Mouse (Mus musculus) yolk sac, embryonic 10.5 days (tissue): ENCODE data around the gene Lrrc32.

ENCODE experiments used
- DNase-seq: peaks from one replicate; pipeline ENCODE4 v3.0.0-alpha.2; 2017; ENCODE audit warnings: low spot score

Gene Lrrc32

DNA sequence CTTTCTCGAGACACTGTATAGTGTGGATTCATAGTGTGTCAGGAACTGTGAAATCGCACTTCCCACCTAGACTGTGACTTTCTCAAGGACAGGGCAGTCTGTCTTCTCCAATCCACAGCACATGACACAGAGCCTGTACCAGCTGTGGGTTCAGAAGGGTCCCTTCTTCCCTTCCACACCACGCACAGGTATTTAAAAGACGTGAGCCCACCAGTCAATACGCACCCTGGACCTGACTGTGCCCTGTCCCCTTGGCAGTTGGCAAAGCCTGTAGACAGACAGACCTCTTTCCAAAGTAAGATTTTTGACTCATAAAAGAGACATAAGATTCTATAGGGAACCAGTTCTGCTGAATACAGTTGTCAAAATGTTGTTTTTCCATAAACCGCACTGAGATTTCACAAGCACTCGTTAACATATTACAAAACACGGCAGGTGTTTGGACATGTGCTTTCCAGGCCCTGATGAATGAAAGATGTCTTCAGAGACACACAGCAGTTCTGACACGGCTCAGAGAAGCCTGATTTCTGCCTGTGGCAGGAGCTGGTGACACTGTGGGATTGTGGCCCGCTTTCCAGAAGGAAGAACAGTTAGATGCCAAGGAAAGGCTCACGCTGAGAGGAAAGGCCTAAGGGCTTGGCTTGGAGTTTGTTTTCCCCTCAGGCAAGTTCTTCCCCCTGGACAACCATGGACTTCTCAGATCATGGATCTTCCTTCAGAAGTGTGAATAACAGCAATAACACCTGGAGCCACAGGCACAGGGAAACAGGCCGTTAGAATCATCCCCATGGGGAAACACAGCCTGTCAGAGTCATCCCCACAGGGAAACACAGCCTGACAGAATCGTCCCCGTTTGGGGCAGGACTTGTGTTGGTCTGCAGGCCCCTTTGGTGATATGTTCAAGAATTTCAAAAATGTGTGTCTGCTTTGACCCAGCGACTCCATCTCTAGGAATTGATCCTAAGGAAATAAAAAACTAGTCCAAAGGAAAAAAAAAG lies 22.2 kb downstream of the Lrrc32 start:
- no peak for DNase-seq

DNA sequence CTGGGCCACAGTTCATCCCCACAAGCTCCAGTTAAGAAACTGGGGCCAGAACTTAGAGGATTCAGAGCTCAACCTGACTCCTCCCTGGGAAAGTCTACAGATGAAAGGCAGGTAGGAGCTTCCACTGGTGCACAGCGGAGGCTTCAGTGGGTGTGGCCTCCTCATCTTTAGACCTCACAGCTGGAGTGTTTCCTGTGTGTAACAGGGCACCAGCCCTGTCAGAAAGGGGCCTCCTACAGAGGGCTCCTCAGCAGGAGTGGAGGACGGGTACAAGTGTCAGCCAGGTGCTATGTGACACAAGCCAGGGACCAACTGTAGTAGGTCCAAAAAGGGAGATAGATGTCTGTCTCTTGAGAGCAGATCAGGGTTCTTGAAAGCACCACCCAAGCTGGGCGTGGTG lies 24.2 kb downstream of the Lrrc32 start:
- no peak for DNase-seq

DNA sequence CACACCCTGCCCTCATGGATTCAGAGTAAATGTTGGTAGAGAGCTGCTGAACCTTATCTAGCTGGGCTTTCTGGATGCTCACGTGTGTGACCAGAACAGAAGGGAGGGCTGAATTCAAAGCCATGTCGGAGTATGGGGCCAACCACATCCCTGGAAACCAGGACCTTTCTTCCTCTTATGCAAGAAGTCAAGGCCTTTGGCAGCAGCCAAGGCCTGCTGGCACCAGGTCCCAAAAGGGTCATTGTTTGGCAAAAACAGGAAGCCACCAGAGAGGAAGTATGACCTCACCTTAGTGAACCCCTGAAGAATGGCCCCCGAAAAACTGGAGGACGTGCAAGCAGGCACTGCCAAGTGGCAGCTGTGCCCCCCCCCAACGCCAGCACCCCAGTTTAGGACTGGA lies 33.5 kb downstream of the Lrrc32 start:
- no peak for DNase-seq

DNA sequence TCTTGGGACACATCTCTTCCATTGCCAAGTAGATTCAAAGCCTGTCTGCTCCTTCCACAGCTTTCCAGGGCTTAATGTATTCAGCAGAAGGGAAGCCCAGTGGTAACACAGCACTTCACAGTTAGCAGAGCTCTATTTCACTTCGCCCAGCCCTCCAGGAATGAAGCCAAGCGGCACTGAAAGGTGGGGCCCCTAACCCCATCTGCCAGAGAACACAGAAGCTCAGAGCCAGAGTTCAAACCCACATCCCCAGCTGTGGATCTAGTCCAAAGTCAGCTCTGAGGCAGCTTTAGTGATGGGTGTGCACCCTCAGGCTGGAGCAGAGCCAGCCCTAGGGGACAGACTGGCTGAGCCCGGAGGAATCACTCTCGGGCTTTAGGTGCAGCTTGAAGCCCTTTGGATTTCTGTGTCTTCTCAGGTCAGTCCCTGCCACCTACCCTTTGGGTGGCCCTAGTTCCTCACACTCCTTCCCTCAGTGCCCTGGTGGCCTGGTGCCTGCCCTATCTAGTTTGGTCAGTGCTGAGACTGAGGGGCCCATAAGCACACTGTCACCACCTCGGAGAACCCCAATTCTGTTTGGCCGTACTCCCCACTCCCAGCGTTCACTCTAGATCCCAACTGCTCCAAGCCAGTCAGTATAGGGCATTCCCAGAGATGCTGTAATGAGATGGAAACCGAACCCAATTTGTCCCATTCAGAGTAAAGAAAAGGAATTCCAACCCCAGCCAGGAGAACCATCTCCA lies 34.2 kb downstream of the Lrrc32 start:
- DNase-seq = no peak

DNA sequence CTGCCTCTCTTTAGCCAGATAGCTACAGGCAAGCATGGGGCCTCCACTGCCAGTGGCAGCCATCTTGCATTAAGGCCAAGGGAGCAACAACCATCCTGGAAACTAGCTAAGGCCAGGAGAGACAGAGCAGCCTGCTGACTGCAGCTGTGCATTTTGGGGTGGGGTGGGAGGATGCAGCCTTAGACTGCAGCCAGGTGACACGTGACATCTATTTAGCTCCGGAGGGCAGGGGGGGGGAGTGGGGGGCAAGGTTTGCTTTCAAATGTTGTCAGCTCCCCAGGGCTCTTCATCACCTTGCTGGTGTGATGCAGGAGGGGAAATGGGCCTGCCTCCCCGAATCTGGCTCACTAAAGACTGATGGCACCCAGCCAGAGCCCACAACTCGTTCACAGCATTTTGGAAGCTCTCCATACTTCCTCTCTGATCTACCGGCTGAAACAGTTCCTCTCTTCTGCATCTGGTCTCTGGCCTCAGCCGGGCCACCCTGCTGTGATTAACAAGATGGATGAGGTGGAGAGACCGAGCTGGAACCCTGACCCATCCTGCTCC lies 34.8 kb downstream of the Lrrc32 start:
- no peak for DNase-seq

DNA sequence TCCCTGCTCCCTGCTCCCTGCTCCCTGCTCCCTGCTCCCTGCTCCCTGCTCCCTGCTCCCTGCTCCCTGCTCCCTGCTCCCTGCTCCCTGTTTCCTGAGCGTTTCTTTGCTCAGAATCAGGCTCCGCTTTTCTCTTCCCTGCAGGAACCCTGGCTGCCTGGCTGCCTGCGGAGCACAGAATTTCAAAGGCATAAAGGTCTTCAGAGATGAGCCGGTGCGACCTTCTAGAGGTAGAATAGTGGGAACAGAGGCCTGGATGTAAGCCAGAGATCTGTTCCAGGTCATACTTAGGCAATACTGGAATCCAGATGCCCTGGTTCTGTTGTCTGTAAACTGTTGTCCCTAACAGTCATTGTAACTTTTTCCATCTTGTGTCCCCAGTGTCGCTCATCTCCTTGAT lies 35.3 kb downstream of the Lrrc32 start:
- no peak for DNase-seq

DNA sequence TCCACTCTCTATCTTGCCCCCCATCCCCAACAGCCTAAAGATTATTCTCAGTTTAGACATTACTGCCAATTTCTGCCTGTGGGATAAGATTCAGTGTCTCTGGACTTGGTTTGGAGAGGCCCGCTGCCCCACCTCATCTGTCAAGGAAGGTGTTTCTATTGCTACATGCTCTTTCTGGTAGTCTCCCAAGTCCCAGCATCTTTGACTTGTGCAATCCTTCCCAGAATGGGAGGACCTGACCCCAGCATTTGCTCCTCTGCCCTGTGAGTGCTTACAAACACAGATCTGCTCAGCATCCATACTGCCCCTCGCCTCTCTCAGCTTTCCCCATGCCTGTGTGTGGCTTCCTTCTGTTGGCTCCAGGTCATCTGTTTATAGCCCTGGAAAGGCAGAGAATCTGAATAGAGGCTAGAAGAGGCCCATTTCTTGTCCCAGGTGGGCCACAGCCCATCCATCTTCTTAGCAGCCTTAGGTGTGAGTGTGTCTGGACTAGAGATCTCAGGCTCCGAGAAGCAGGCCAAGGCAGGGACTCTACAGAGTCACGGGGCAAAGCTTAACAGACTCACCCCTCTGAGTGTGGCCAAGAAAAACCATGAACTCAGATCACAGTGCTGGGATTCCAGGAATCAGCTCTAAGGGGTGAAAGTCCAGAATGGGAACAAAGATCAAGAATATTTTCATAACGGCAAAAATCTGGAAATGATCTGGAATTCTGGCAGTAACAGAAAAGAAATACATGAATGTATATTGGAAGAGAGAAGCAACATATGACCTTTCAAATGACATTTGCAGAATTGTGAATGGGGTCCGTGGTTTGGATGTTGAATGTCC lies 36.0 kb downstream of the Lrrc32 start:
- DNase-seq = no peak

DNA sequence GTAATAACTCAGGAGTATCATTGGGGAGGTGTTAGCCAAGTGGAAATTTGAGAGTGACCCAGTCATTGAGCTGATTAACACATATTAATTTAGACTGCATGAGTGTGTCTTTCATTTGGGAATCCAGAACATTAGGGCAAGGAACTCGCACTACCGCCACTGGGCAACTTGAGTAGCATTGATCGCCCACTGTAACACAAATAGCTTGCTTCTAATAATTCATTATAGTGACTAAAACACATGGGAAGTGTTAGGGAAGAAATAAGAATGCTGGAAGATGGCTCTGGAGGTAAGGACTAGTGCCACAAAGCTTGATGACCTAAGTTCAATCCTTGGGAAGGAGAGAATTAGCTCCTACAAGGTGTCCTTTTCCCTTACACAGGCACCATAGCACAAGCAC lies 38.0 kb downstream of the Lrrc32 start:
- DNase-seq = no peak

DNA sequence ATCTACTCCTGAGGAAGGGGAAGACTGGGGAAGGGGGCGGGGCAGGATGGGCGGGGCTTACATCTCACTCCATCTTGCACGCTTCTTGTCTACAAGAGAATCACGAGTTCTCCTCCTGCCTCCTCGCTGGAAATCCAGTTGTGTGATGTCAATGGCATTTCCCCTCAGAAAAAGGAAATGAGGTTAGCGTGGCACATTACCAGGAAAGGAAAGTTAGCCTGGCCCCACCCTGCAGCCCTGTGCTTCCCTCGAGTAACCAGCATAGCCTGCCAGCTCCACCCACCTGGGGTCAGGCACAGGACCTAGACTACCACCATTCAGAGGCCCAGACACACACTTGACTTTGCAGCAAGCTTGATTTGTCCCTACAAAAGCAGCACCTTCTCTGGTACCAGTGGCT lies 42.5 kb downstream of the Lrrc32 start:
- no peak for DNase-seq

DNA sequence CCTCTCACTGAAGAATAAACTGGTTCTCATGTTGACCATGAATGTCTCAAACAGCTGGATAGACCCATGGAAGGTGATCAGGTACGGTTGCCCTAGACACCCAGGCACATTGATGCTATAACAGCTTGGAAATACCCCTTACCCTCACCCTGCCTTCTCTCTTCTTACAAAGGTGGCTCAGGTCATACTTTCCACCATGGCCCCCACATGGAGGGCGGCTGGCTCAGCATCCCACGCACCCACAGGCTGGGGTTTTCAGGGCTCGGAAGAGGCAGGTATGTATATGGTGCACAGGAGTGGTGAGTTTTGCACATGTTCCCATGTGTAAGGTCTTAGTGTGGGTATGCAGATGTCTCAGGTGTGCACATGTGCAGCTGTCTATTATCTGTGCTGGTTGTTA lies 43.9 kb downstream of the Lrrc32 start:
- no peak for DNase-seq

DNA sequence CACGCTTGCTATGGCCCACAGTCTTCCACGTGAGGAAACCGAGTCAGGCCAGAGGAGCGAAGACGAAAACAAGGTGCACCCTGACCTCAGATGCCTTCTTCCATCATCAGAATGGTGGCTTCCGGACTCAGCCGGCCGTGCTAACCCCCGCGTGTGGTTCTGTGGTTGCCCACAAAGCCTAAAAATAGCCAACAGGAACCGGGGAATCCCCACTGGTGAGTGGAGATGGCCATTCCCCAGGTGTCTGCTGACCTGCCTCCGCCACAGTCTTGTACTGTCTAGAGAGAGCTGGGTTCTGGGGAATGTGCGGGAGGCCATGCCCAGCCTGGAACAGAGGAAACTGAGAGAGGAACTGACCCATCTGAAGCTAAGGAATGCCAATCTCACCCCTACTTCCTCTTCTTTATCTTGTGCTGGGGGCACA lies 45.4 kb downstream of the Lrrc32 start:
- no peak for DNase-seq

DNA sequence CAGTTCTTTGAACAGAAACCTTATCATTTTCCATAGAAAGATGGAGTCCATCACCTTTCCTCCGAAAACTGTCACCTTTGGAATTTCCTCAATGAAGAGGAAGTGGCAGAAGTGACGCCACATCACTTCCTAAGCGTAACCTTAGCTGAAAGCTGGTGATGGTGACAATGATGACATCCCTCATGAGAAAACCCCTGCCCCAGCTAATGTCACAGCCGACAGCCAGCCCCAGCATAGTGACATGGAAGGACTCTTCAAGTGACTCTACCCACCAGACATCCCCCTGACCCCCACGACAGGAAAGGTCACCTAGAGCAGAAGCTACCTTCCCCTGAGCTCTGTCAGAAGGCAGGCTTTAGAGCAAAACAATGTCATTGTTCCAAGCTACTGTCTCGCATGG lies 46.1 kb downstream of the Lrrc32 start:
- no peak for DNase-seq

DNA sequence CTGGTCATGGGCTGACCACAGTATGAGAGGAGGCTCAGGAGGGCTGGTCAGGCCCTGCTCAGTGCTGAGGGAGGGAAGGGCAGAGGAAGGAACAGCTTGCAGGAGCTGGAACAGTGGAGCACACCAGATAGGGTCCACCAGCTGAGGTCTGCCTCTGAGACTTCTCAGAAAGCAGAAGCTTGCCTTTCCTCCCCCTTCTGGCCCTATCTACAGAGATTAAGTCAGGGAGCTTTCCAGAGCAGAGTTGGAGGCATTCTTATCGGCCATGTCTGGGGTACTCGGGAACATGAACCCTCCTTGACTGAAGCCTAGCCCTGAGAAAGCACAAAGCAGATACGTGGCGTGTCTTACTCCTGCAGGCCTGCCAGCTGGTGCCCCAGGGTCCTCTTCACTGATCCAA lies 46.8 kb downstream of the Lrrc32 start:
- DNase-seq = peak; percentile 15

DNA sequence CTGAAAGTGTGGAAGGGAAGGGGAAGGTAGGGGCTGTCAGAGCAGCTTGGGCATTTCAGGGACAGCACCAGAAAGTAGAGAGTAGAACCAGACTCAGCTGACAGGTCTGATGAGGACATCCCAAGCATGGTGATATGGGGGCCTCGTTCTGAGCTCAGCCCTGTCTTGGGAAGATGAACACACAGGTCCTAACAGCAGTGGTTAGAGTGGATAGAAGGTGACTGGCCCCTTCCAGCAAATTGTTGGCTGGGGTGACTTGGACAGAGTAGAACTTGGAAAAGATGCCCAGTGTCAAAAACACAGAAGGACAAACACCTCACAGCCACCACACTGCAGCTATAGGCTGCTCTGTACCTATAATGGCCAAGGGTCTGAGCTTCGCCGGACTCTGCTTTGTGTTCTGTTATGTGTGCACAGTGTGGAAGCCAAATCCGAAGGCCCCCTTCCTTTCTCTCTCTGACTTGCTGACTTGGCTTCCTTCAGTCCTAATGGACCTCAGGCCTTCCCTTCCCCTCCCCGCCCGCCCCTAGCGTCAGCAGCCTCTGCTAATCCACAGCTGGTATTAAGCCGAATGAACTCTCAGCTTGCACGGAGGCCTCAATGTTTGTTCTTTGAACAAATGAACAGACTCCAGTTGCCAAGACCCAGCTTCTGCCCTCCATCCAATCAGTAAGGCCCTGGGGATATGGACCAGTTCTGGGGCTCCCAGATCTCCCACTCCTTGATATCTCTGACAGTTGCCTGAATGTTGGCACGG lies 48.3 kb downstream of the Lrrc32 start:
- DNase-seq = peak; percentile 45

DNA sequence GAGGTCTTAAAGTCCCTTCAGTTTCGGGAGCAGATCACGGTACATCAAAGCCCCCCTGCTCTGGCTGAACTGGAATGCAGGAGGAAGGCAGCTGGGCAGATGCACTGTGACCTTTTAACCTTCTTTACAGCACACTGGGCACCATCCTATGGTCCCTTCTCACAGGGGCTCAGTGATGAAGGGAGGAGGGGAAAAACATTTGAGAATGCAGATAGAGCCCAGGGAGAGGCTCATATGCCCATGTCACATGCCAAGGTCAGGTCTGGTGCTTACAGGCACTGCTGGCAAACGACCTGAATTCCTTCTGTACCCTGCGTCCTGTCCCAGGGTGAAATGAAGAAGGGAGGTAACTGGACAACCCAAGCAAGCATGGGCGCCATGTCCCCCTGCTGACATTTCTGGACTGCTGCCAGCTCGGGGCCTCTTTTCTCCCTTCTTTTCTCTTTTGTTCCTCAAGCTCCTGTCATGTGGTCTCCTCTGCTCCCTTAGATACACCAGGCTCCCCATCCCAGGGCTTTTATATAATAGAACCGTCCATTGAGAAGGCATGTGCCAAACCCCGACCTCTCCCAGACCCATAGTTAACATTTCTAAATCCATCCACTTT lies 49.0 kb downstream of the Lrrc32 start:
- DNase-seq = peak; percentile 40

DNA sequence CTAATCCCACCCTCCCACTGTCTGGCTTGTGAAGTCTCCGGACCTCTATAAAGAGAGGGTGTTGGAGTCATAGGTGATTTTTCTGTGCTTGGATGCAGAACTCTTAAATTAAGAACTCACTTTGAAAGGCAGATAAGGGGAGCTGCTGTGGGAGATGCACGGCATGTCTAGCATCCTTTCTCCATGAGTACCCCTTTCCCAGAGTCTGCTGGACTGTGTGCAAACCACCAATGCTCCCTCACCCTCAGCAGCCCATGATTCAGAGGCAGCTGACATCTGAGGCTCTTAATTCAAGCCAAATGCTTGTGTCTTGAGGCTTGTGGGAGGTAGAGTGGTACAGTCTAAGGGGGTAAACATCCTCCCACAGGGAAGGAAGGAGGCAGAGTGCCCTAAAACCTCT lies 51.8 kb downstream of the Lrrc32 start:
- no peak for DNase-seq

DNA sequence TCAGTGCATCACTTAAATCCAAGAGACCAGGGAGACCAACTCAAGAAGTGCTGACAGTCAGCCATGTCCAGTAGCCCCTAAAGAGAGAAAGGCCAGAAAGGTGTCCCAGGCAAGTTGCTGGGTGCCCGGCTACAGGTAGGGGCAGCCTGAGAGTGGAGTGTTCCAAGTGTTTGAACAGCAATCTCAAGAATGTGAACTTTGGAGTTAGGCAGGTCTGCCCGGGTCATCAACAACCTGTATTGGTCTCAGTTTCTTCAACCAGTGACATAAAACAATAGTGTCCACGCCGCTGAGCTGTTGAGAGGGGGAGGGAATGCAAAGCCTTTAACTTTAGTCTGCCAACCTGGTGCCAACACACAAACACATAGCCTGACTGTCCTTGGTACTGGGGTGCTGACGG lies 52.5 kb downstream of the Lrrc32 start:
- DNase-seq = peak; percentile 70

DNA sequence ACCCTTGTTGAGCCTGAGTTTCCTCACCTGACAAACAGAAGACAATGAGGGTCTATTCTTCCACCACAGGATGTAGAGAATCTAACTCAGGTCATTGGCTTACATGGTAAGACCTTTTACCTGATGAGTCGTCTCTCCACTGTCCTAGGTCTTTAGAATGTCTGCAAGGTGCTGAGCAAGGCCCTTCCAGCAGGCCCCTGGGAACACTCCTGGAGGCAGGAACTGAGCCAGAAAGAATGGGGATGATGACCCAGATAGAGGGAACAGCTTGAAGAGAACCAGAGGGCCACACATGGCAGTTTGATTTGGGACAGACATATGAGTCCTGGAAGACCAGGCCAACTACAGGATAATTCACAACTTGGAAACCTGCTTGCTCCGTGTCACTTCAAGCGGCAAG lies 53.2 kb downstream of the Lrrc32 start:
- no peak for DNase-seq

DNA sequence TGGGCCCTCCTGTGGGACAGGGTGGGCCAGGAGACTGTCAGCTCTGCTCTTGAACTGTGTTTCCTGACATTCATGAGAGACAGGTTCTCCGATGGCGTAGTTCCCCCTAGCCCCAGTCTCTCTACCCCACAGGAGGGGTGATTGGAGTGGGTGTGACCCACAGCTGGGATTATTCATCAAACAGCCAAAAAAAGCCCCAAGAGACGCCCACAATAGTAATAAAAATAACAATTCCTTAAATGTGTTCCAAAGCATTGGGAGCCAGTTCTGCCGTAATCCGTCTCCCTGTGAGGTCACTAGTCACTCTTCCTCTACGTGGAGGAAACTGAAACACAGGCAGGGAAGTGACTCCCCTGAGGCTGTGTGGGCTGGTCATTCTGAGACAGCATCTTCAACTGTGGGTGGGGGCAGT lies 53.7 kb downstream of the Lrrc32 start:
- DNase-seq = no peak

DNA sequence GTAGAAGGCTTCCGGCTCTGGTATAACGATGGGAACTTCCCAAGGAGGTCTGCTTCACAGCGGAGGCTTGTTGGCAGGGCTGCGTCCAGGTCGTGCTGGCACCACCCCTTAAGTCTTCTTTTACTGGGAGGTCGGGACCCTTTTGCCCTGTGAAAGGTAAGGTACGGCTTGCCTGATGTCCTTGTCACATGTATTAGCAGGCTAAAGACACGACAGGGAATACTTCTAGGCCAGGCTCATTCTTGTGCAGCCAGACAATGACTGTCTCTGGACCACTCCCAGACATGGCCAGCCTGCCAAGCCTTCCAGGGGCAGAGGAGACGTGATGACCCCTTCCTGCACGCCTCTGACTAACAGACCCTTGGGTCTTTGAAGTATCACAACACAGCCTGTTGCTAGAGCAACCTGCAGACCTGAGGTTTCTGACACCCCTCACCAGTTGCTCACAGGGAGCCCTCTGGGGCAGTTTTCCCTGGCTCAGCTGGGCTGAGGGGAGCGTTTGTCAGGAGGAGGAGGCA lies 54.8 kb downstream of the Lrrc32 start:
- DNase-seq = no peak

DNA sequence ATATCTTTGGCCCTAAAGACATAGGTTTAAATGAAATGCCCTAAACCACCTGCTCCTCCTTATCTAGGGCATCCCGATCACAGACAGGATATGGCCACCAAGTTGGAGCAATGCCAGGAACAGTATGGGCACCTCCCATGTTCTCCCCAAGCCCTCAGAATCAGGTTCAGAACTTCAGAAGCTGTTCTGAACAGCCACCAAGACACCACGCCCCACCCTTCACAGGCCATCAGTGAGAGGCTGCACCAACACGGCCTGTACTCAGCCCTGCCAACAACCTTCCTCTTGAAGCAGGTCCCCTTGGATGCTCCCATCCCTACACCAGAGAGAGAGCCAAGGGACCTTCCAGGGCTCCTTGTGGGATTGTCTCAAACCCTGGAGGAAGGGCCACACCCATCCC lies 55.5 kb downstream of the Lrrc32 start:
- no peak for DNase-seq
